Mouse (Mus musculus): ENCODE results near the gene Prkab2.

DNA sequence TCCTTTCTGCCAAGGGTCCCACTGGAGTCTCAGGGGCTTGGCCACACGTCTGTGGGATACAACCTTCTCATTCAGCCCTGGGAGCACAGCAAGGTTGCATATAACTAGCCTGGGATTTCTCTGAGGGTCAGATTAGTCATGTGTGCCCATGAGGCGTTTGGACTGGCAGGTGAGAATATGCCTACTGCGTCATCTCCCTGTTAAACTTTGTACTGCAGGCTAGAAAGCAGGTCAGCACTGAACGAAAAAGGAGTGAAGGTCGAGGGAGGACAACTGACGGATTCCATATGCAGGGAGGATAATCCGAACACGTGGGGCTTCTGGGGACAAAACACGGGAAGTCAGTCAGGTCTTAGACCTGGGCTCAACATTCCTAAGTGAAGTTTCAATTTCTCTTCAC is 39.3 kb downstream of the Prkab2 start:
- TF ChIP-seq POLR2A (IDR thresholded peaks at IDR 0.05; ENCODE audit: borderline replicate concordance, extremely low read depth, low read depth, low read length), result no peak
- TF ChIP-seq CTCF (IDR thresholded peaks at IDR 0.05; ENCODE audit: insufficient read depth, low read length), result no peak

All from lung, adult 2 months (tissue).